Mouse (Mus musculus) limb, embryonic 14.5 days (tissue): ENCODE measurements around the gene Tfe3. TPM values are rescaled to one million over a fixed set of nuclear protein-coding genes. Genes with fewer than 3 reads are reported as not detected.

ENCODE experiments used
- ATAC-seq: fragments of 200-750 bp; cut with Nextera tagmentation; 2 replicates; pipeline ENCODE4 v1.8.0; 2017; ENCODE audit warnings: low read depth, moderate number of reproducible peaks, moderate TSS enrichment; ENCODE audit not compliant: low FRiP score
- DNase-seq: peaks from one replicate; pipeline ENCODE4 v3.0.0-alpha.2; 2015; ENCODE audit warnings: low spot score
- H3K27ac ChIP-seq: fragments of 300-500 bp; sonication (generic); replicated peaks from 2 replicates; pipeline ENCODE4 v1.5.1; 2014; ENCODE audit warnings: low read depth, mild to moderate bottlenecking, low read length, moderate library complexity, mixed read lengths
- H3K27me3 ChIP-seq: fragments of 300-500 bp; sonication (generic); 2 replicates; pipeline ENCODE4 v1.6.1; 2014; ENCODE audit warnings: low read length, mixed read lengths; ENCODE audit not compliant: control insufficient read depth, insufficient read depth
- H3K36me3 ChIP-seq: fragments of 300-500 bp; sonication (generic); 2 replicates; pipeline ENCODE4 v1.6.1; 2014; ENCODE audit warnings: mild to moderate bottlenecking, low read length, moderate library complexity, mixed read lengths; ENCODE audit not compliant: control insufficient read depth, insufficient read depth
- H3K4me1 ChIP-seq: fragments of 300-500 bp; sonication (generic); 2 replicates; pipeline ENCODE4 v1.6.1; 2014; ENCODE audit warnings: antibody characterized with exemption, low read length, mixed read lengths; ENCODE audit not compliant: control insufficient read depth, insufficient read depth
- H3K4me2 ChIP-seq: fragments of 300-500 bp; sonication (generic); replicated peaks from 2 replicates; pipeline ENCODE4 v1.6.1; 2014; ENCODE audit warnings: low read depth, mild to moderate bottlenecking, low read length, moderate library complexity; ENCODE audit not compliant: severe bottlenecking
- H3K4me3 ChIP-seq: fragments of 300-500 bp; sonication (generic); replicated peaks from 2 replicates; pipeline ENCODE4 v1.5.1; 2014; ENCODE audit warnings: low read length
- H3K9ac ChIP-seq: fragments of 300-500 bp; sonication (generic); 2 replicates; pipeline ENCODE4 v1.6.1; 2014; ENCODE audit warnings: mild to moderate bottlenecking, low read depth, low read length, moderate library complexity; ENCODE audit not compliant: severe bottlenecking
- H3K9me3 ChIP-seq: fragments of 300-500 bp; sonication (generic); 2 replicates; pipeline ENCODE4 v1.6.1; 2016; ENCODE audit warnings: low read length; ENCODE audit not compliant: control insufficient read depth
- POLR2A ChIP-seq: fragments of 200-500 bp; IDR thresholded peaks from 2 replicates; pipeline ENCODE4 v1.8.0; 2012; ENCODE audit warnings: inconsistent platforms, mild to moderate bottlenecking, moderate library complexity, borderline replicate concordance; ENCODE audit not compliant: insufficient read depth, insufficient read length; ENCODE audit errors: extremely low read depth
- WGBS: fragments of 180-500 bp; shearing (Covaris S2); extraction: QIAGEN DNeasy Blood & Tissue Kit; methylation state at CpG from one replicate; pipeline ENCODE4 v1.1.7; 2014; 5-methylcytosine and 5-hydroxymethylcytosine counted together
- microRNA counts: library from miRNA; unstranded; fragments of <30 nt; microRNA quantifications from one replicate; lab custom pipeline; 2016
- microRNA-seq: library from miRNA; unstranded; fragments of <30 nt; microRNA quantifications from one replicate; pipeline ENCODE4, GENCODE M21; 2016
- polyA plus RNA-seq, 2 experiments: library from polyadenylated mRNA; depleted of rRNA in 1 of 2; stranded (reverse) in 1 of 2; unstranded in 1 of 2; fragments of >200 nt; fragmentation: Nextera tagmentation in 1 of 2; extraction: Ambion mirVana in 1 of 2; gene quantifications; 2 replicates each; pipeline versions ENCODE4 v1.2.1 to v1.2.3; 2012 to 2014

Gene Tfe3
- polyA plus RNA-seq, 2 experiments = 22.2 to 25.3 TPM

- ATAC-seq (peak; percentile 67), DNase-seq (peak; percentile 46)
- Histone ChIP-seq H3K9me3 (no peaks in the 10 kb centered on the region), H3K4me1 (0 out of 2 replicates have a peak, but pooled peaks cover 3% of the 10 kb centered on the region), H3K27me3 (no peaks in the 10 kb centered on the region), H3K4me3 (peak within 1 kb of the TSS; percentile 40), H3K4me2 (peak within 1 kb of the TSS; percentile 55), H3K27ac (no peak within 1 kb of the TSS), H3K9ac (peak within 1 kb of the TSS; percentile 43), H3K36me3 (peaks cover 6% of the 10 kb centered on the region; the same call in 1 of the 2 replicates)
- WGBS = 17% methylated on average over 19 of the region's 24 CpGs
- no peak for TF ChIP-seq POLR2A
Measured at GRCm38 (mm10) chrX:7821865-7822779, 59.8 kb downstream of the Tfe3 start, which contains the start of gene Kcnd1. Gene Kcnd1 (plus strand): TSS chrX:7822289.

MicroRNAs encoded within 50 kb of the gene (microRNA counts, 519-probe panel; counts per million panel counts)
- 2,502 counts per million, percentile 42 among the panel's probes with 10 or more counts for microRNA mmu-miR-1198 (lab: Ali Mortazavi, UCI)

Small RNAs within 50 kb of the gene (microRNA-seq; reads per million reads assigned to microRNA genes)
- 18.8 reads per million, percentile 29 among the genes with 10 or more reads in this experiment for gene Mir1198

Other genes starting within 250 kb of the Tfe3 start
- 0.03 and 0.04 TPM in 2 replicates for gene Foxp3, start 188.9 kb upstream of the Tfe3 start, polyA plus RNA-seq (2012; rRNA removed)
- not detected in 2 replicates for gene Foxp3, start 188.9 kb upstream of the Tfe3 start, polyA plus RNA-seq (2014; fragmentation: Nextera tagmentation; extraction: Ambion mirVana)
- 6.0 and 6.4 TPM in 2 replicates for gene Ppp1r3f, start 188.3 kb upstream of the Tfe3 start, polyA plus RNA-seq (2012; rRNA removed)
- gene Ppp1r3f, start 188.3 kb upstream of the Tfe3 start, polyA plus RNA-seq (2014; fragmentation: Nextera tagmentation; extraction: Ambion mirVana) = 1.4 and 1.5 TPM in 2 replicates
- gene Ccdc22, start 157.0 kb upstream of the Tfe3 start, polyA plus RNA-seq (2012; rRNA removed) = 23.5 and 26.8 TPM in 2 replicates
- gene Ccdc22, start 157.0 kb upstream of the Tfe3 start, polyA plus RNA-seq (2014; fragmentation: Nextera tagmentation; extraction: Ambion mirVana) = 27.1 and 27.2 TPM in 2 replicates
- gene Cacna1f, start 155.5 kb upstream of the Tfe3 start, polyA plus RNA-seq (2012; rRNA removed) = 0.04 TPM in 1 of 2 replicates, not detected in the other
- 0.04 TPM in 2 replicates for gene Cacna1f, start 155.5 kb upstream of the Tfe3 start, polyA plus RNA-seq (2014; fragmentation: Nextera tagmentation; extraction: Ambion mirVana)
- gene Syp, start 124.1 kb upstream of the Tfe3 start, polyA plus RNA-seq (2012; rRNA removed) = 2.0 and 2.1 TPM in 2 replicates
- 0.51 and 0.72 TPM in 2 replicates for gene Syp, start 124.1 kb upstream of the Tfe3 start, polyA plus RNA-seq (2014; fragmentation: Nextera tagmentation; extraction: Ambion mirVana)
- 23.4 and 27.5 TPM in 2 replicates for gene Prickle3, start 105.3 kb upstream of the Tfe3 start, polyA plus RNA-seq (2012; rRNA removed)
- 9.5 and 13.8 TPM in 2 replicates for gene Prickle3, start 105.3 kb upstream of the Tfe3 start, polyA plus RNA-seq (2014; fragmentation: Nextera tagmentation; extraction: Ambion mirVana)
- 196 and 259 TPM in 2 replicates for gene Plp2, start 91.2 kb upstream of the Tfe3 start, polyA plus RNA-seq (2012; rRNA removed)
- 190 and 201 TPM in 2 replicates for gene Plp2, start 91.2 kb upstream of the Tfe3 start, polyA plus RNA-seq (2014; fragmentation: Nextera tagmentation; extraction: Ambion mirVana)
- gene Magix, start 81.3 kb upstream of the Tfe3 start, polyA plus RNA-seq (2012; rRNA removed) = 0.38 and 0.55 TPM in 2 replicates
- gene Magix, start 81.3 kb upstream of the Tfe3 start, polyA plus RNA-seq (2014; fragmentation: Nextera tagmentation; extraction: Ambion mirVana) = 0.73 and 0.87 TPM in 2 replicates
- gene Gpkow, start 65.4 kb upstream of the Tfe3 start, polyA plus RNA-seq (2012; rRNA removed) = 20.5 and 28.9 TPM in 2 replicates
- gene Gpkow, start 65.4 kb upstream of the Tfe3 start, polyA plus RNA-seq (2014; fragmentation: Nextera tagmentation; extraction: Ambion mirVana) = 37.8 and 43.9 TPM in 2 replicates
- 48.6 and 56.5 TPM in 2 replicates for gene Wdr45, start 48.2 kb upstream of the Tfe3 start, polyA plus RNA-seq (2012; rRNA removed)
- gene Wdr45, start 48.2 kb upstream of the Tfe3 start, polyA plus RNA-seq (2014; fragmentation: Nextera tagmentation; extraction: Ambion mirVana) = 20.4 and 25.3 TPM in 2 replicates
- 0.50 and 0.85 TPM in 2 replicates for gene Gm45208, start 40.3 kb upstream of the Tfe3 start, polyA plus RNA-seq (2012; rRNA removed)
- gene Gm45208, start 40.3 kb upstream of the Tfe3 start, polyA plus RNA-seq (2014; fragmentation: Nextera tagmentation; extraction: Ambion mirVana) = 0.43 and 0.48 TPM in 2 replicates
- 83.7 and 91.1 TPM in 2 replicates for gene Praf2, start 34.1 kb upstream of the Tfe3 start, polyA plus RNA-seq (2012; rRNA removed)
- 89.4 and 92.0 TPM in 2 replicates for gene Praf2, start 34.1 kb upstream of the Tfe3 start, polyA plus RNA-seq (2014; fragmentation: Nextera tagmentation; extraction: Ambion mirVana)
- gene Ccdc120, start 11.7 kb upstream of the Tfe3 start, polyA plus RNA-seq (2012; rRNA removed) = 25.7 and 38.6 TPM in 2 replicates
- gene Ccdc120, start 11.7 kb upstream of the Tfe3 start, polyA plus RNA-seq (2014; fragmentation: Nextera tagmentation; extraction: Ambion mirVana) = 14.9 and 16.0 TPM in 2 replicates
- gene Gripap1, start 27.2 kb downstream of the Tfe3 start, polyA plus RNA-seq (2012; rRNA removed) = 60.2 and 63.0 TPM in 2 replicates
- gene Gripap1, start 27.2 kb downstream of the Tfe3 start, polyA plus RNA-seq (2014; fragmentation: Nextera tagmentation; extraction: Ambion mirVana) = 31.9 and 32.9 TPM in 2 replicates
- gene Kcnd1, start 59.7 kb downstream of the Tfe3 start, polyA plus RNA-seq (2012; rRNA removed) = 4.1 and 5.7 TPM in 2 replicates
- gene Kcnd1, start 59.7 kb downstream of the Tfe3 start, polyA plus RNA-seq (2014; fragmentation: Nextera tagmentation; extraction: Ambion mirVana) = 1.7 and 2.2 TPM in 2 replicates
- 71.3 and 76.3 TPM in 2 replicates for gene Otud5, start 78.8 kb downstream of the Tfe3 start, polyA plus RNA-seq (2012; rRNA removed)
- 38.3 and 38.7 TPM in 2 replicates for gene Otud5, start 78.8 kb downstream of the Tfe3 start, polyA plus RNA-seq (2014; fragmentation: Nextera tagmentation; extraction: Ambion mirVana)
- 9.3 and 11.8 TPM in 2 replicates for gene Pim2, start 115.7 kb downstream of the Tfe3 start, polyA plus RNA-seq (2012; rRNA removed)
- gene Pim2, start 115.7 kb downstream of the Tfe3 start, polyA plus RNA-seq (2014; fragmentation: Nextera tagmentation; extraction: Ambion mirVana) = 4.2 and 4.6 TPM in 2 replicates
- gene Slc35a2, start 121.5 kb downstream of the Tfe3 start, polyA plus RNA-seq (2012; rRNA removed) = 74.0 and 119 TPM in 2 replicates
- 29.1 and 30.0 TPM in 2 replicates for gene Slc35a2, start 121.5 kb downstream of the Tfe3 start, polyA plus RNA-seq (2014; fragmentation: Nextera tagmentation; extraction: Ambion mirVana)
- gene Pqbp1, start 136.7 kb downstream of the Tfe3 start, polyA plus RNA-seq (2012; rRNA removed) = 106 and 138 TPM in 2 replicates
- 93.0 and 105 TPM in 2 replicates for gene Pqbp1, start 136.7 kb downstream of the Tfe3 start, polyA plus RNA-seq (2014; fragmentation: Nextera tagmentation; extraction: Ambion mirVana)
- gene Timm17b, start 136.8 kb downstream of the Tfe3 start, polyA plus RNA-seq (2012; rRNA removed) = 50.1 and 57.8 TPM in 2 replicates
- gene Timm17b, start 136.8 kb downstream of the Tfe3 start, polyA plus RNA-seq (2014; fragmentation: Nextera tagmentation; extraction: Ambion mirVana) = 187 and 196 TPM in 2 replicates
- not detected in 2 replicates for gene Gm10491, start 145.3 kb downstream of the Tfe3 start, polyA plus RNA-seq (2012; rRNA removed)
- gene Gm10491, start 145.3 kb downstream of the Tfe3 start, polyA plus RNA-seq (2014; fragmentation: Nextera tagmentation; extraction: Ambion mirVana) = not detected in 2 replicates
- not detected in 2 replicates for gene Gm10490, start 147.0 kb downstream of the Tfe3 start, polyA plus RNA-seq (2012; rRNA removed)
- gene Gm10490, start 147.0 kb downstream of the Tfe3 start, polyA plus RNA-seq (2014; fragmentation: Nextera tagmentation; extraction: Ambion mirVana) = not detected in 2 replicates
- 0.93 and 0.95 TPM in 2 replicates for gene Pcsk1n, start 157.3 kb downstream of the Tfe3 start, polyA plus RNA-seq (2012; rRNA removed)
- gene Pcsk1n, start 157.3 kb downstream of the Tfe3 start, polyA plus RNA-seq (2014; fragmentation: Nextera tagmentation; extraction: Ambion mirVana) = 0.67 and 1.3 TPM in 2 replicates
- gene Eras, start 166.0 kb downstream of the Tfe3 start, polyA plus RNA-seq (2012; rRNA removed) = 0.05 and 0.10 TPM in 2 replicates
- gene Eras, start 166.0 kb downstream of the Tfe3 start, polyA plus RNA-seq (2014; fragmentation: Nextera tagmentation; extraction: Ambion mirVana) = not detected in 2 replicates
- 67.3 and 78.8 TPM in 2 replicates for gene Hdac6, start 185.3 kb downstream of the Tfe3 start, polyA plus RNA-seq (2012; rRNA removed)
- 28.1 and 32.3 TPM in 2 replicates for gene Hdac6, start 185.3 kb downstream of the Tfe3 start, polyA plus RNA-seq (2014; fragmentation: Nextera tagmentation; extraction: Ambion mirVana)
- 1.5 and 2.0 TPM in 2 replicates for gene Gata1, start 215.5 kb downstream of the Tfe3 start, polyA plus RNA-seq (2012; rRNA removed)
- gene Gata1, start 215.5 kb downstream of the Tfe3 start, polyA plus RNA-seq (2014; fragmentation: Nextera tagmentation; extraction: Ambion mirVana) = 1.3 and 1.6 TPM in 2 replicates